Mouse (Mus musculus): ENCODE results near the gene Ttc21b. TPM values are rescaled to one million over a fixed set of nuclear protein-coding genes. Genes with fewer than 3 reads are reported as not detected.

Gene Ttc21b
- 1 to 10 TPM in 1 of 2 experiments, under 1 TPM in 1; 0.62 to 4.9 TPM for polyA plus RNA-seq (2012; fragmentation: generic; extraction: Trizol)

GRCm38 (mm10) chr2:66256220-66257131 is at the start of gene Ttc21b:
Gene Ttc21b (minus strand): TSS chr2:66256617.

Other genes starting within 250 kb of the Ttc21b start
- not detected for gene Galnt3, start 131.6 kb downstream of the Ttc21b start, polyA plus RNA-seq (2012; fragmentation: generic; extraction: Trizol)
- gene Scn1a, start 184.2 kb upstream of the Ttc21b start, polyA plus RNA-seq (2012; fragmentation: generic; extraction: Trizol) = not detected